Mouse (Mus musculus) megakaryocyte, embryonic 14.5 days (primary cell): Measurements from ENCODE around the gene Gm12166.

ENCODE experiments used
- FLI1 ChIP-seq: IDR thresholded peaks from 2 replicates; pipeline ENCODE4 v1.6.1; 2012; ENCODE audit warnings: low read length, inconsistent platforms, mixed read lengths
- GATA1 ChIP-seq: IDR thresholded peaks from 3 replicates; pipeline ENCODE4 v1.6.1; 2012; ENCODE audit warnings: mixed read lengths, low read length, inconsistent platforms, borderline replicate concordance

DNA sequence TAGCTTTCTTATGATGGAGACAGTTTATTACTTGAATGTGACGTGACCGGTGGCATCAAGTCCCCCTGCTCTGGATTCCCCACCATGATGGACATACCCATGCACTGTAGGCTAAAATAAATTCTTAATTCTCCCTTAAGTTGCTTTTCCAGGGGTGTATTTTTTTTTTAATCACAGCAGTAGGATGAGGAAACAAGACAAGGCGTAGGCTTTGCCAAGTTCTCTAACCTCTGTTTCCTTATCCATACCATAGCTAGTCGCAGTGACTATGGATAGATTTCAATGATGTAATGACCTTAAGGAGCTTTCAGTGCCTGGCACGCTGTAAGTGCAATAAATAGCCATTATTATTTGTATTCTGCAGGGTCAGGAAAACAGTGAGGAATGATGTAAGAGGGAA, 25.2 kb upstream of the Gm12166 start:
- TF ChIP-seq GATA1: no peak
- no peak for TF ChIP-seq FLI1
